Mouse (Mus musculus): ENCODE measurements around the gene Cryab.
A peak's percentile ranks its signal among the peaks of the same experiment; 100 is the strongest.

DNA sequence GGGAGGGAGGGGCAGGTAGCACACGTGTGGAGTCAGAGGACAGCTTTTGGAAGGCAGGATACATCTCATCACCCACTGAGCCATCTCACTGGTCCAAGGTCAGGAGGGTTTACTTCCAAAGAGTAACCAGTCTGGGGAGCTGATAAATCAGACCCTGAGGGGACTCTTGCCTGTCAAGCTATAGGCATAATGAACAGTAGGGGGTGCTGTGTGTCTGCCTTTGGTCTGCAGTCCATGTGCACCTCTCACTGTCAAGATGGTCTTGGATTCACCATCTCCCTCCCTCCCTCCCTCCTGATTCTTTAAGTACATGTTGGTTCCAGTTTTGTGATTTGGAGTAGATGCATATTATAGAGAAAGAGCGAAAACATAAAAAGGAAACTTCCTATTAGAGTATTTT, 49.9 kb downstream of the Cryab start:
- TF ChIP-seq CTCF (IDR thresholded peaks at IDR 0.05; ENCODE audit: extremely low read depth, insufficient read depth, low read length) (peak; percentile 79), POLR2A (IDR thresholded peaks at IDR 0.05; ENCODE audit: extremely low read depth, insufficient read depth, low read length) (no peak)
